Mouse (Mus musculus): ENCODE data around the gene Trabd2b. TPM values are rescaled to one million over a fixed set of nuclear protein-coding genes. Genes with fewer than 3 reads are reported as not detected.
A peak's percentile ranks its signal among the peaks of the same experiment; 100 is the strongest.

The Trabd2b gene
- polyA plus RNA-seq, 1 experiment from 2014 or later = 0.50 TPM

DNA sequence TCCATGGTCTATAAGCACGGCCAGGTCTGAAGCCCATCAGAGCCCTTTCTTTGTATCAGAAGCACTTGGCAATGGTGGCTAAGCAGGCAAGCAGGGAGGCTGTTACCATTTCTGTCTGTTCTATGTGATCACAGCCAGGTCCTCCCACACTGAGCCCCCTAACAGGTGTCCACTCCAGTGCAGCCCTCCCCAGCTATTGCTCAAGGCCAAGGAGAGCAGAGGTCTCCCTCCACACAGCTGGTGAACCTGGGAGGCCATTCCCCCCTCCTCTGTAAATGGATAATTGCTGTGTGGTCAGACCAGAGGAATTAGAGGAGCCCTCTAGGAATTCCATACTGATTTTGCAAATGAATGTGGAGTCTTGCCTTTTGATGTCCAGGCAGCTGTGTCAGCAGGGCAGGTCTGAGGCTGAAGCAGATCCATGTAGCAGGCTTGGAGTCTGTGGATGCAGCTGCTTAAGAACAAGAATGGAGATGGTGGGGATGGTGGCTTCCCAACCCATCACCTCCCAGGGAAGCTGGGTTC, 161.6 kb downstream of the Trabd2b start:
- 0 out of 2 replicates have a peak, but pooled peaks have one; percentile 40 for ATAC-seq

DNA sequence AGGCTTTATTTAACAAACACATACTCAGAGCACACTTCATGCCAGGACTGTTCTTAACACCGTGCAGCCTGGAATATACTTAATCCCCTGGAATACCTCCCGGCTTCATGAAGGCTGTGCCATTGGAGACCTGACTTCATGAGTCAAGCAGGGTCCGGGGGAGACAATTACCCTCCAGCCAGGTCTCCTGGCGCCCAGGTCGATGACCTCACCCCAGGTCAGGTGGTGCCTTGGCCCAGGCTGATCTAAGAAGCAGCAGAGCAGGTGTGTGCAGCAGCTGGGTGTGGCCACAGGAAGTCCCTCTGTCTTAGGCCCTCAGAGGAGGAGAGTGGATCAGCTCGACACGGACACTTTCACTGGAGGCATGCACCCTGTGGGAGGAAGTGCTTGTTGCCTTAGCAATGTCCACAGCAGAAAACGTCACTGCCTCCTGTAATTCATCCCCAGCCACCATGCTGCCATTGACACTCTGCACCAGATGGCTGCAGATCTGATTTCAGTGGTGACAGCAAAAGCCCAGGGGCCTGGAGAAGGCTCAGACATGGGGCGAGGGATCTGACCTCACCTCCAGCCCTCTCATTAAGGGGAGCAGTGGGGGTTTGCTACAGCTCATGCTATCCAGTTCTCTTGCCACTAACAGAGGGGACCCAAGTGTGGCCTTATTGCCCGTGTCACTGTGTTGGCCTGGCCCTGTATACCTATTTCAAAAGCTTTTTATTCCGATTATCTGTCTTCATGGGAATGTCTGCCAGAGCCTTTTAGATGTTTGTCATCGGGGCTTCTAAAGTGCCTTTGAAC, 171.8 kb downstream of the Trabd2b start:
- Histone ChIP-seq H3K36me3 (ENCODE audit: control insufficient read depth, insufficient read depth, low read length) (no peaks in the 10 kb centered on the region), H3K4me3 (ENCODE audit: low read length) (no peak overlapping the region), H3K4me2 (ENCODE audit: low read length) (no peak overlapping the region), H3K4me1 (ENCODE audit: control insufficient read depth, insufficient read depth, low read depth, low read length) (peaks cover 5% of the 10 kb centered on the region), H3K27me3 (replicated peaks; ENCODE audit: control insufficient read depth, insufficient read depth, low read length) (no peaks in the 10 kb centered on the region), H3K27ac (ENCODE audit: low read depth, low read length) (no peak overlapping the region), H3K9ac (ENCODE audit: low read depth, low read length) (no peak overlapping the region), H3K9me3 (ENCODE audit: control insufficient read depth, low read length) (no peaks in the 10 kb centered on the region)
- ATAC-seq = peak; percentile 74
- 52% methylated on average over 12 of the region's 12 CpGs for WGBS

More for the DNA sequence above, 161.6 kb downstream of the Trabd2b start:
- 88% methylated on average over 1 of the region's 1 CpGs for WGBS
- H3K9me3 ChIP-seq (ENCODE audit: control insufficient read depth, low read length) = no peaks in the 10 kb centered on the region
- no peak overlapping the region for H3K4me3 ChIP-seq (ENCODE audit: low read length)
- no peak overlapping the region for H3K27ac ChIP-seq (ENCODE audit: low read depth, low read length)
- H3K4me2 ChIP-seq (ENCODE audit: low read length) = no peak overlapping the region
- no peaks in the 10 kb centered on the region for H3K36me3 ChIP-seq (ENCODE audit: control insufficient read depth, insufficient read depth, low read length)
- no peaks in the 10 kb centered on the region; the same call in 1 of the 2 replicates for H3K4me1 ChIP-seq (ENCODE audit: control insufficient read depth, insufficient read depth, low read depth, low read length)
- no peaks in the 10 kb centered on the region for H3K27me3 ChIP-seq (replicated peaks; ENCODE audit: control insufficient read depth, insufficient read depth, low read length)
- no peak overlapping the region for H3K9ac ChIP-seq (ENCODE audit: low read depth, low read length)

DNA sequence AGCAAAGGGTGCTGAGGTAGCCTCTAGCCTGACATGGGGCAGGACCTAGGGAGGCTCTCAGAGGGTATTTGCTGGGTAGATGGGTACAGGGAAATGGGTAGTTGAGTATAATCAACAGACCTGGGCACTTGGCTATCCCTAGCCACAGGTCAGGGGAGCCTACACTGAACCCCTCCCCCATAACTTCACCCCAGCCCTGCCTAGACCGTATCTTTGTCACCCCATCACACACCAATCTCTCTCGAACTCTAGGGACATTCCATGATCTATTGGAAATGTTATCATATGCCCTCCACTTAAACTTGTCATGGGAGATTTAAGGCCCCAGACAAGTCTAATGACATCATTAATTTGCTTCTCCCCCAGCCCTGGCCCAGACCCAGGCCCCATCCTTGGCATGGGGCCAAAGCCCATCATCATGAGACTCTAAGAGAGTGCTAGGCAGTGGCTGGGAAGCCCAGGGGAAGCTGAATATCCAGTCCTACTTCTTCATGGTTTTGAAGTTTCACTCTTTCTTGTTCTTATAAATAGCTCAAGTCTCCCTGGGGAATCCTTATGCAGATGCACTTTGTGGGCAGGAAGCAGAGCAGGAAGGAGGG, 177.1 kb downstream of the Trabd2b start:
- 0 out of 2 replicates have a peak, but pooled peaks have one; percentile 60 for ATAC-seq
- WGBS = 69% methylated on average over 2 of the region's 2 CpGs
- Histone ChIP-seq H3K27ac (ENCODE audit: low read depth, low read length) (no peak overlapping the region), H3K9me3 (ENCODE audit: control insufficient read depth, low read length) (no peaks in the 10 kb centered on the region), H3K4me1 (ENCODE audit: control insufficient read depth, insufficient read depth, low read depth, low read length) (no peaks in the 10 kb centered on the region), H3K9ac (ENCODE audit: low read depth, low read length) (no peak overlapping the region), H3K4me2 (ENCODE audit: low read length) (no peak overlapping the region), H3K4me3 (ENCODE audit: low read length) (no peak overlapping the region), H3K27me3 (replicated peaks; ENCODE audit: control insufficient read depth, insufficient read depth, low read length) (no peaks in the 10 kb centered on the region), H3K36me3 (ENCODE audit: control insufficient read depth, insufficient read depth, low read length) (no peaks in the 10 kb centered on the region)

DNA sequence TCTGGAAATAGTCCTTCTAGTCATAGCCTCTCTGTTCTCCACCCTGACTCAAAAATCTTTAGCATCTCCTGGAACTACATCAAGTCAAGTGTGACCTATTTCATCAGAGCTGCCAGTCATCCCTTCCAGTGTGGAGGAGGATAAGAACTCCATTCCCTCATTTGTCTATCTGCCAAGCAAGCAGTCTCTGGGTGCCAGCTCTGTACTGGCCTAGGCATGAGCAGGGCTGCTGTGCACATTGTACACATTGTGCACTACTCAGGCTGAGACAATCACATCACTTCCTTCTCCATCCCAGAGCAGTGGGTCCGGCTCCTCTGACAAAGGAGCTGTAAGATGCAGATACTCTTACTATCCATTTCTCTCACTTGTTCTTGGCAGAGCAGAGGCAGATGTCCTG, 178.2 kb downstream of the Trabd2b start:
- H3K4me1 ChIP-seq (ENCODE audit: control insufficient read depth, insufficient read depth, low read depth, low read length) = no peaks in the 10 kb centered on the region
- no peak overlapping the region for H3K9ac ChIP-seq (ENCODE audit: low read depth, low read length)
- no peaks in the 10 kb centered on the region for H3K27me3 ChIP-seq (replicated peaks; ENCODE audit: control insufficient read depth, insufficient read depth, low read length)
- no peak overlapping the region for H3K4me2 ChIP-seq (ENCODE audit: low read length)
- H3K36me3 ChIP-seq (ENCODE audit: control insufficient read depth, insufficient read depth, low read length) = no peaks in the 10 kb centered on the region
- WGBS = 53% methylated on average over 1 of the region's 1 CpGs
- ATAC-seq = no peak
- no peaks in the 10 kb centered on the region for H3K9me3 ChIP-seq (ENCODE audit: control insufficient read depth, low read length)
- H3K4me3 ChIP-seq (ENCODE audit: low read length) = no peak overlapping the region
- no peak overlapping the region for H3K27ac ChIP-seq (ENCODE audit: low read depth, low read length)

DNA sequence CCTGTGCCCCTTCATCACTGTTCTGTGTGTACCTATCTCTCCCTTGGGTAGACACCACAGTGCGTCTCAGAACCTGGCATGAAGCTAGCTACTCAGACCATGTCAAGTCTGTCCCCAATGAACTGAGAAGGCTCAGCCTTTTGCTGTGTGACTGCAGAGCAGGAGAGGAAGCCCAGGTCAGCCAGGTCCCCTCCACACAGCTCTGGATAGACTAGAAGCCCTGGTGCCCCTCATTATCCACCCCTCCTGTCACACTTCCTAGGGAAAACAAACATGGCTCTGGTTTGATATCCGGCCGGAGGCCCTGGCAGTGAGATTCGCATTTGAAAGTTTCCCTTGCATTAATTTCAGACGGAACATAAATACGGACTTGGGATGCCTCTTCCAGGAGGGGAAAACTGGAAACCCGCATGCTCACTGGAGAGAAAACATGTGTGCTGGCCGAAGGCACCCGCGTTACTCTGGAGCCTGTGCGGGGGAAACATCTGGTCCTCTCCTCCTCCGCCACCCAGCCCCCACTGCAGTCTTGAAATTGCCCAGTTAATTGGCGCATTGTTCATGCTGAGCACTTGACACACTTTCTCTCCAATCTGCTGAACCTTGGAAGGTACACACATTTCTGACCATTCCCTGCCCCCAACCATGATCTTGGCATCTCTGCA, 187.2 kb downstream of the Trabd2b start:
- Histone ChIP-seq H3K27ac (ENCODE audit: low read depth, low read length) (no peak overlapping the region), H3K27me3 (replicated peaks; ENCODE audit: control insufficient read depth, insufficient read depth, low read length) (no peaks in the 10 kb centered on the region), H3K4me2 (ENCODE audit: low read length) (no peak overlapping the region), H3K4me3 (ENCODE audit: low read length) (no peak overlapping the region), H3K9ac (ENCODE audit: low read depth, low read length) (no peak overlapping the region), H3K4me1 (ENCODE audit: control insufficient read depth, insufficient read depth, low read depth, low read length) (no peaks in the 10 kb centered on the region; the same call in 1 of the 2 replicates), H3K36me3 (ENCODE audit: control insufficient read depth, insufficient read depth, low read length) (no peaks in the 10 kb centered on the region), H3K9me3 (ENCODE audit: control insufficient read depth, low read length) (no peaks in the 10 kb centered on the region)
- peak; percentile 26; the same call in 1 of the 2 replicates for ATAC-seq
- 72% methylated on average over 13 of the region's 13 CpGs for WGBS

DNA sequence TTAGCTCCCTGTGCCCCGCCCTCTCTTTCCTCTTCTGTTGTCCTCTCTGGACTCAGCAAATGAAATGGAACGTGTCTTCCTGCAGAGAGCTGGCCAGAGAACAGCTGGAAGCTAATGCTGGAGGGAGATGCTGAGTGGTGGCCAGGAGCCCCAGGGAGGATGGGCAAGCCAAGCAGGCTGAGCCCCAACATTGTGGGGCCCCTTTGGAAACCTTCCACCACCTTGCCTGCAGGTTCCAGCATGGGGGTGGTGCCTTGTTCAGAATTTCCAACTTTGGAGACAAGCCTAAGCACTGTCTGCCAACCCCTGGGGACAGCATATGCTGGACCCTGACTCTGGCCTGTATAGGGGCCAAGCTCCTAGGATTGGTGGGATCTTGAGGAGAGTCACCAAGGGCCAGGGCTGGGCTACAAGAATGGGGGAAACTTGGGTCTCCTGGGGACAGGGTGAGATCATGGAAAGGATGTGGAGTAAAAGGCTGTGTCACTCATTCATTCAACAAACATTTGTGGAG, 188.7 kb downstream of the Trabd2b start:
- Histone ChIP-seq H3K27me3 (replicated peaks; ENCODE audit: control insufficient read depth, insufficient read depth, low read length) (no peaks in the 10 kb centered on the region), H3K4me2 (ENCODE audit: low read length) (no peak overlapping the region), H3K4me1 (ENCODE audit: control insufficient read depth, insufficient read depth, low read depth, low read length) (no peaks in the 10 kb centered on the region; the same call in 1 of the 2 replicates), H3K9ac (ENCODE audit: low read depth, low read length) (no peak overlapping the region), H3K36me3 (ENCODE audit: control insufficient read depth, insufficient read depth, low read length) (no peaks in the 10 kb centered on the region), H3K9me3 (ENCODE audit: control insufficient read depth, low read length) (no peaks in the 10 kb centered on the region), H3K27ac (ENCODE audit: low read depth, low read length) (no peak overlapping the region), H3K4me3 (ENCODE audit: low read length) (no peak overlapping the region)
- WGBS = 32% methylated on average over 2 of the region's 2 CpGs
- peak; percentile 71 for ATAC-seq

DNA sequence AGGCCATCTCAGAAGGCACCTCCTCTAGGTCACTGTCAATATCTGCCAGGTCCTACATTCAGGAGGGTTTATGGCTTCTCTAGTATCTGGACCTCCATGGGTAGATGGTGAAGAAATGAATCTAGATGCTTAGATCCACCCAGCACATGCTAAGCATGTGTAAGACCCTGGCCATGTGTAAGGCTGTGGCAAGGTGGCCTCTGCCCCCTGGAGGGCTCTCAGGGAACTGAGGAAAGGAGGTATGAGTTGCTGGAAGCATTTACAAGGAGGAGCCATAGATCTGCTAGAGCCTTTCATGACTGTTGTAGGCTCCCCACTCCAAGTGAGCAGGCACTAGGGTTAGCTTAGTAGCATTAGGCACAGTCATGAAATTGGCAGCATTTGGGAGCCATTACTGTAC, 192.6 kb downstream of the Trabd2b start:
- H3K36me3 ChIP-seq (ENCODE audit: control insufficient read depth, insufficient read depth, low read length) = no peaks in the 10 kb centered on the region
- H3K4me2 ChIP-seq (ENCODE audit: low read length) = no peak overlapping the region
- H3K4me1 ChIP-seq (ENCODE audit: control insufficient read depth, insufficient read depth, low read depth, low read length) = no peaks in the 10 kb centered on the region; the same call in none of the 2 replicates
- H3K4me3 ChIP-seq (ENCODE audit: low read length) = no peak overlapping the region
- H3K9me3 ChIP-seq (ENCODE audit: control insufficient read depth, low read length) = no peaks in the 10 kb centered on the region
- H3K9ac ChIP-seq (ENCODE audit: low read depth, low read length) = no peak overlapping the region
- ATAC-seq = no peak
- no peak overlapping the region for H3K27ac ChIP-seq (ENCODE audit: low read depth, low read length)
- H3K27me3 ChIP-seq (replicated peaks; ENCODE audit: control insufficient read depth, insufficient read depth, low read length) = no peaks in the 10 kb centered on the region

DNA sequence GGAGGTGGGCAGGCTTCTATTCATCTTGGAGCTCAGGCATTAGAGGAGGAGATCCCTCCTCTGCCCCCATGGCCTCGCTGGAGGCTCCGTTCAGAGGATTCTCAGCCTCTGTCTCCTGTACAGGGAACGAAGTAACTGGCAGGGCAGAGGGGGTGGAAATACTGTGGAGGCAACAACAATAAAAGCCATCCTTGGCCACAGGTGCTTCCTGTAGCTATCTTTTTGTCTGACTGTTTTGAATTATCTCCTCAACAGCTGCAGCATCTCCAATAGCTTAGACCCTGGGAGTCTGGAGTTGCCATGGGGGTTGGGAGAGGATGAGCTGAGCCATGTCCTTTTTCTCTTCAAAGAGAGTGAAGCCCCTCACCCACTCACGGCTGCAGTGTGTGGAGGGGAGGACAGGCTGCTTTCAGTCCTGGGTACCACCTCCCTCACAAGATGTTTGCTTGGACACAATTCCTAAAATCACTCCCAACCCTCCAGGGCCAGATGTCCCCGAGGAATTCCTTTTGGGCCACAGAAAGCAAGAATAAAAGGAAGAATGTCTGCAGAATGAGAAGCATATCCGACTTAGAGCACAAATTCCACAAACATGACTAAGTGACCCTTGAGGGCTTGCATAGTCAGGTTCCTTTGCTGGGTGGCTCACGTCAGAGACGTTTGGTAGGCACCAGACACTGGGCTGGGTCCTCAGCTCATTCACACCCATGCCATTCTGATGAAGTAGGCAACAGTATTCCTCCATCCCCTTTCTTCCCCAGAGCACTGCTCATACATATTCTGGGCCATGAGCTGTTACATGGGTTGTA, 194.9 kb downstream of the Trabd2b start:
- Histone ChIP-seq H3K27ac (ENCODE audit: low read depth, low read length) (no peak overlapping the region), H3K4me1 (ENCODE audit: control insufficient read depth, insufficient read depth, low read depth, low read length) (no peaks in the 10 kb centered on the region; the same call in 1 of the 2 replicates), H3K4me2 (ENCODE audit: low read length) (no peak overlapping the region), H3K9me3 (ENCODE audit: control insufficient read depth, low read length) (no peaks in the 10 kb centered on the region), H3K36me3 (ENCODE audit: control insufficient read depth, insufficient read depth, low read length) (no peaks in the 10 kb centered on the region), H3K4me3 (ENCODE audit: low read length) (no peak overlapping the region), H3K9ac (ENCODE audit: low read depth, low read length) (no peak overlapping the region), H3K27me3 (replicated peaks; ENCODE audit: control insufficient read depth, insufficient read depth, low read length) (no peaks in the 10 kb centered on the region)
- 29% methylated on average over 8 of the region's 8 CpGs for whole genome bisulfite sequencing
- ATAC-seq = peak; percentile 28
